Mouse (Mus musculus) kidney, postnatal 0 days (tissue): ENCODE measurements around the gene Gm10491. TPM values are rescaled to one million over a fixed set of nuclear protein-coding genes. Genes with fewer than 3 reads are reported as not detected.

Experiments used
- ATAC-seq: fragments of 200-750 bp; cut with Nextera tagmentation; replicated peaks from 2 replicates; pipeline ENCODE4 v1.8.0; 2017; ENCODE audit warnings: low read depth, moderate number of reproducible peaks, moderate TSS enrichment, moderate library complexity; ENCODE audit not compliant: low FRiP score
- DNase-seq: peaks from one replicate; pipeline ENCODE4 v3.0.0-alpha.2; 2016; ENCODE audit warnings: low spot score
- H3K27ac ChIP-seq: fragments of 300-500 bp; sonication (generic); 2 replicates; pipeline ENCODE4 v1.5.1; 2014; ENCODE audit warnings: mild to moderate bottlenecking
- H3K27me3 ChIP-seq: fragments of 300-500 bp; sonication (generic); 2 replicates; pipeline ENCODE4 v1.6.1; 2014; ENCODE audit warnings: low read length, mixed read lengths; ENCODE audit not compliant: insufficient read depth
- H3K36me3 ChIP-seq: fragments of 300-500 bp; sonication (generic); 2 replicates; pipeline ENCODE4 v1.6.1; 2014; ENCODE audit warnings: low read length, mixed read lengths; ENCODE audit not compliant: insufficient read depth
- H3K4me1 ChIP-seq: fragments of 300-500 bp; sonication (generic); replicated peaks from 2 replicates; pipeline ENCODE4 v1.6.1; 2014; ENCODE audit warnings: antibody characterized with exemption, low read length, mixed read lengths; ENCODE audit not compliant: insufficient read depth
- H3K4me2 ChIP-seq: fragments of 300-500 bp; sonication (generic); 2 replicates; pipeline ENCODE4 v1.6.1; 2014; ENCODE audit warnings: mild to moderate bottlenecking, low read length, moderate library complexity, mixed read lengths
- H3K4me3 ChIP-seq: fragments of 300-500 bp; sonication (generic); replicated peaks from 2 replicates; pipeline ENCODE4 v1.5.1; 2014; ENCODE audit warnings: low read depth, low read length
- H3K9ac ChIP-seq: fragments of 300-500 bp; sonication (generic); 2 replicates; pipeline ENCODE4 v1.6.1; 2014; ENCODE audit warnings: low read depth, low read length
- H3K9me3 ChIP-seq: fragments of 300-500 bp; sonication (generic); replicated peaks from 2 replicates; pipeline ENCODE4 v1.6.1; 2016; ENCODE audit warnings: low read length, inconsistent platforms, mixed read lengths
- CTCF ChIP-seq: IDR thresholded peaks from 2 replicates; pipeline ENCODE4 v1.5.1; 2016; ENCODE audit warnings: antibody characterized with exemption, low read depth, mild to moderate bottlenecking, moderate library complexity
- WGBS: fragments of 180-500 bp; shearing (Covaris S2); extraction: QIAGEN DNeasy Blood & Tissue Kit; methylation state at CpG from one replicate; pipeline ENCODE4 v1.1.7; 2014; 5-methylcytosine and 5-hydroxymethylcytosine counted together
- polyA plus RNA-seq: library from polyadenylated mRNA; unstranded; fragments of >200 nt; fragmentation: Nextera tagmentation; extraction: Ambion mirVana; gene quantifications from 2 replicates; pipeline ENCODE4 v1.2.1, GENCODE M21; 2015

Gm10491 gene
- polyA plus RNA-seq, 1 experiment from 2014 or later, result not detected

- no peaks in the 10 kb centered on the region for H3K9me3 ChIP-seq
These were observed 39.1 kb downstream of the Gm10491 start for GRCm38 (mm10) chrX:7868506-7868905.

GRCm38 (mm10) chrX:7867141-7867540 is 40.5 kb downstream of the Gm10491 start:
- Histone ChIP-seq H3K36me3 (no peaks in the 10 kb centered on the region), H3K9ac (no peak overlapping the region), H3K4me1 (no peaks in the 10 kb centered on the region), H3K9me3 (no peaks in the 10 kb centered on the region), H3K27ac (no peak overlapping the region), H3K4me3 (no peak overlapping the region), H3K27me3 (no peaks in the 10 kb centered on the region), H3K4me2 (no peak overlapping the region)
- no peak for ATAC-seq
- 89% methylated on average over 1 of the region's 1 CpGs for WGBS
- no peak for DNase-seq
- no peak for TF ChIP-seq CTCF

More at GRCm38 (mm10) chrX:7868506-7868905, 39.1 kb downstream of the Gm10491 start:
- whole genome bisulfite sequencing, result 61% methylated on average over 2 of the region's 2 CpGs
- no peak for DNase-seq
- Histone ChIP-seq H3K27me3 (no peaks in the 10 kb centered on the region), H3K4me1 (no peaks in the 10 kb centered on the region), H3K4me2 (no peak overlapping the region), H3K36me3 (no peaks in the 10 kb centered on the region), H3K27ac (no peak overlapping the region), H3K4me3 (no peak overlapping the region), H3K9ac (no peak overlapping the region)
- ATAC-seq, result no peak
- TF ChIP-seq CTCF, result no peak

- WGBS, result 71% methylated on average over 2 of the region's 2 CpGs
- ATAC-seq, result no peak
These were observed 41.8 kb downstream of the Gm10491 start for GRCm38 (mm10) chrX:7865786-7866185.

GRCm38 (mm10) chrX:7865343-7865742 is 42.3 kb downstream of the Gm10491 start:
- H3K9ac ChIP-seq, result no peak overlapping the region
- ATAC-seq (no peak), DNase-seq (no peak)
- no peak for TF ChIP-seq CTCF
- no peak overlapping the region for H3K27ac ChIP-seq
- no peaks in the 10 kb centered on the region for H3K4me1 ChIP-seq
- no peaks in the 10 kb centered on the region for H3K27me3 ChIP-seq
- H3K36me3 ChIP-seq, result no peaks in the 10 kb centered on the region
- no peak overlapping the region for H3K4me3 ChIP-seq
- 69% methylated on average over 2 of the region's 2 CpGs for WGBS
- no peaks in the 10 kb centered on the region for H3K9me3 ChIP-seq
- H3K4me2 ChIP-seq, result no peak overlapping the region

More at GRCm38 (mm10) chrX:7865786-7866185, 41.8 kb downstream of the Gm10491 start:
- H3K4me2 ChIP-seq, result no peak overlapping the region
- no peak overlapping the region for H3K9ac ChIP-seq
- no peaks in the 10 kb centered on the region for H3K9me3 ChIP-seq
- no peaks in the 10 kb centered on the region for H3K36me3 ChIP-seq
- no peaks in the 10 kb centered on the region for H3K4me1 ChIP-seq
- no peaks in the 10 kb centered on the region for H3K27me3 ChIP-seq
- DNase-seq, result no peak
- H3K4me3 ChIP-seq, result no peak overlapping the region
- no peak for TF ChIP-seq CTCF
- H3K27ac ChIP-seq, result no peak overlapping the region

GRCm38 (mm10) chrX:7864551-7864950 is 43.1 kb downstream of the Gm10491 start:
- Histone ChIP-seq H3K9ac (no peak overlapping the region), H3K27ac (no peak overlapping the region), H3K9me3 (no peaks in the 10 kb centered on the region), H3K36me3 (no peaks in the 10 kb centered on the region), H3K4me2 (no peak overlapping the region), H3K27me3 (no peaks in the 10 kb centered on the region), H3K4me3 (no peak overlapping the region), H3K4me1 (no peaks in the 10 kb centered on the region)
- no peak for TF ChIP-seq CTCF
- DNase-seq (no peak), ATAC-seq (no peak)
- 83% methylated on average over 3 of the region's 3 CpGs for WGBS

GRCm38 (mm10) chrX:7863181-7863580 is 44.5 kb downstream of the Gm10491 start:
- ATAC-seq, result no peak
- no peak overlapping the region for H3K9ac ChIP-seq
- H3K36me3 ChIP-seq, result no peaks in the 10 kb centered on the region
- H3K4me2 ChIP-seq, result no peak overlapping the region
- WGBS, result 81% methylated on average over 1 of the region's 1 CpGs
- no peak for DNase-seq
- H3K9me3 ChIP-seq, result no peaks in the 10 kb centered on the region
- H3K27me3 ChIP-seq, result no peaks in the 10 kb centered on the region
- H3K27ac ChIP-seq, result no peak overlapping the region
- H3K4me3 ChIP-seq, result no peak overlapping the region
- no peak for TF ChIP-seq CTCF
- H3K4me1 ChIP-seq, result no peaks in the 10 kb centered on the region

GRCm38 (mm10) chrX:7859191-7859753 is 48.4 kb downstream of the Gm10491 start:
- H3K9me3 ChIP-seq, result no peaks in the 10 kb centered on the region
- H3K4me2 ChIP-seq, result no peak overlapping the region
- no peaks in the 10 kb centered on the region for H3K27me3 ChIP-seq
- no peak overlapping the region for H3K27ac ChIP-seq
- H3K4me3 ChIP-seq, result no peak overlapping the region
- 80% methylated on average over 3 of the region's 3 CpGs for WGBS
- no peaks in the 10 kb centered on the region for H3K4me1 ChIP-seq
- ATAC-seq (no peak), DNase-seq (no peak)
- H3K9ac ChIP-seq, result no peak overlapping the region
- H3K36me3 ChIP-seq, result no peaks in the 10 kb centered on the region
- TF ChIP-seq CTCF, result no peak

Other genes starting within 250 kb of the Gm10491 start
- gene Plp2, start 236.4 kb downstream of the Gm10491 start, polyA plus RNA-seq, result 142 and 153 TPM in 2 replicates
- gene Magix, start 226.6 kb downstream of the Gm10491 start, polyA plus RNA-seq, result 1.5 and 2.3 TPM in 2 replicates
- 32.7 and 36.2 TPM in 2 replicates for gene Gpkow, start 210.7 kb downstream of the Gm10491 start, polyA plus RNA-seq
- 39.6 and 40.6 TPM in 2 replicates for gene Wdr45, start 193.5 kb downstream of the Gm10491 start, polyA plus RNA-seq
- gene Gm45208, start 185.6 kb downstream of the Gm10491 start, polyA plus RNA-seq, result 0.30 TPM in 1 of 2 replicates, not detected in the other
- gene Praf2, start 179.4 kb downstream of the Gm10491 start, polyA plus RNA-seq, result 40.9 and 41.6 TPM in 2 replicates
- gene Ccdc120, start 156.9 kb downstream of the Gm10491 start, polyA plus RNA-seq, result 16.8 and 17.4 TPM in 2 replicates
- gene Tfe3, start 145.3 kb downstream of the Gm10491 start, polyA plus RNA-seq, result 22.9 and 24.1 TPM in 2 replicates
- 29.6 and 30.1 TPM in 2 replicates for gene Gripap1, start 118.1 kb downstream of the Gm10491 start, polyA plus RNA-seq
- gene Kcnd1, start 85.5 kb downstream of the Gm10491 start, polyA plus RNA-seq, result 0.68 and 0.83 TPM in 2 replicates
- 31.8 and 36.8 TPM in 2 replicates for gene Otud5, start 66.5 kb downstream of the Gm10491 start, polyA plus RNA-seq
- 6.2 and 7.8 TPM in 2 replicates for gene Pim2, start 29.6 kb downstream of the Gm10491 start, polyA plus RNA-seq
- gene Slc35a2, start 23.8 kb downstream of the Gm10491 start, polyA plus RNA-seq, result 25.9 and 32.5 TPM in 2 replicates
- 99.7 and 108 TPM in 2 replicates for gene Pqbp1, start 8.6 kb downstream of the Gm10491 start, polyA plus RNA-seq
- gene Timm17b, start 8.5 kb downstream of the Gm10491 start, polyA plus RNA-seq, result 140 and 145 TPM in 2 replicates
- gene Gm10490, start 1.7 kb upstream of the Gm10491 start, polyA plus RNA-seq, result not detected in 2 replicates
- gene Pcsk1n, start 12.0 kb upstream of the Gm10491 start, polyA plus RNA-seq, result 0.41 and 0.59 TPM in 2 replicates
- gene Eras, start 20.8 kb upstream of the Gm10491 start, polyA plus RNA-seq, result not detected in 2 replicates
- gene Hdac6, start 40.1 kb upstream of the Gm10491 start, polyA plus RNA-seq, result 39.4 and 44.4 TPM in 2 replicates
- 0.08 and 0.09 TPM in 2 replicates for gene Gata1, start 70.2 kb upstream of the Gm10491 start, polyA plus RNA-seq
- gene Glod5, start 110.7 kb upstream of the Gm10491 start, polyA plus RNA-seq, result 3.1 and 3.2 TPM in 2 replicates
- gene Suv39h1, start 166.9 kb upstream of the Gm10491 start, polyA plus RNA-seq, result 32.5 and 34.1 TPM in 2 replicates
- gene Was, start 182.7 kb upstream of the Gm10491 start, polyA plus RNA-seq, result 0.16 and 0.28 TPM in 2 replicates
- gene Wdr13, start 225.1 kb upstream of the Gm10491 start, polyA plus RNA-seq, result 17.9 and 19.5 TPM in 2 replicates
- gene Rbm3, start 238.0 kb upstream of the Gm10491 start, polyA plus RNA-seq, result 766 and 794 TPM in 2 replicates